Mouse (Mus musculus) brain, embryonic 14.5 days (tissue): ENCODE results near the gene Lmo7.

Source experiments
- CTCF ChIP-seq: fragments of 200-500 bp; IDR thresholded peaks from 2 replicates; pipeline ENCODE4 v1.5.1; 2012; ENCODE audit warnings: inconsistent platforms, mild to moderate bottlenecking, moderate library complexity, borderline replicate concordance; ENCODE audit not compliant: insufficient read depth, insufficient read length; ENCODE audit errors: extremely low read depth
- POLR2A ChIP-seq: fragments of 200-500 bp; IDR thresholded peaks from 2 replicates; pipeline ENCODE4 v1.6.1; 2012; ENCODE audit warnings: mild to moderate bottlenecking, inconsistent platforms, borderline replicate concordance; ENCODE audit not compliant: poor library complexity, insufficient read depth, insufficient read length, severe bottlenecking; ENCODE audit errors: extremely low read depth

GRCm38 (mm10) chr14:101844467-101844866, 114.7 kb downstream of the Lmo7 start:
- no peak for TF ChIP-seq CTCF
- no peak for TF ChIP-seq POLR2A
